Mouse (Mus musculus) ovary, postnatal 10 days (tissue): Measurements from ENCODE around the gene Cntrl.

Source experiments
- DNase-seq: peaks from one replicate; pipeline ENCODE4 v3.0.0; 2022; ENCODE audit warnings: low spot score

Cntrl gene

GRCm38 (mm10) chr2:35124716-35125115, 15.4 kb downstream of the Cntrl start:
- no peak for DNase-seq

GRCm38 (mm10) chr2:35131491-35131890, 22.2 kb downstream of the Cntrl start:
- DNase-seq, result no peak

GRCm38 (mm10) chr2:35131991-35132661, 22.8 kb downstream of the Cntrl start:
- peak; percentile 96 for DNase-seq

- DNase-seq, result no peak
Observed at GRCm38 (mm10) chr2:35132662-35133055, 23.4 kb downstream of the Cntrl start.

- DNase-seq, result no peak
Observed at GRCm38 (mm10) chr2:35133891-35134290, 24.6 kb downstream of the Cntrl start.

GRCm38 (mm10) chr2:35138576-35138975, 29.3 kb downstream of the Cntrl start:
- no peak for DNase-seq

GRCm38 (mm10) chr2:35141673-35142072, 32.4 kb downstream of the Cntrl start:
- DNase-seq, result no peak

GRCm38 (mm10) chr2:35148806-35149205, 39.5 kb downstream of the Cntrl start:
- no peak for DNase-seq

GRCm38 (mm10) chr2:35151303-35151882, 42.1 kb downstream of the Cntrl start:
- no peak for DNase-seq

GRCm38 (mm10) chr2:35153179-35153578, 43.9 kb downstream of the Cntrl start:
- DNase-seq, result no peak

- DNase-seq, result no peak
Observed at GRCm38 (mm10) chr2:35153844-35154554, 44.7 kb downstream of the Cntrl start.

GRCm38 (mm10) chr2:35156985-35157384, 47.7 kb downstream of the Cntrl start:
- DNase-seq, result no peak

- DNase-seq, result no peak
Observed at GRCm38 (mm10) chr2:35157836-35158235, 48.5 kb downstream of the Cntrl start.

- DNase-seq, result no peak
Observed at GRCm38 (mm10) chr2:35158358-35158757, 49.1 kb downstream of the Cntrl start.

- no peak for DNase-seq
Observed at GRCm38 (mm10) chr2:35160206-35160605, 50.9 kb downstream of the Cntrl start.

GRCm38 (mm10) chr2:35161846-35162488, 52.7 kb downstream of the Cntrl start:
- DNase-seq, result no peak

GRCm38 (mm10) chr2:35163396-35163795, 54.1 kb downstream of the Cntrl start:
- no peak for DNase-seq

GRCm38 (mm10) chr2:35165416-35165815, 56.1 kb downstream of the Cntrl start:
- no peak for DNase-seq

- DNase-seq, result no peak
Observed at GRCm38 (mm10) chr2:35166816-35167215, 57.5 kb downstream of the Cntrl start.

GRCm38 (mm10) chr2:35169452-35169851, 60.2 kb downstream of the Cntrl start:
- no peak for DNase-seq

GRCm38 (mm10) chr2:35171341-35171861, 62.1 kb downstream of the Cntrl start:
- DNase-seq, result no peak

GRCm38 (mm10) chr2:35172246-35172645, 63.0 kb downstream of the Cntrl start:
- DNase-seq, result no peak

- DNase-seq, result no peak
Observed at GRCm38 (mm10) chr2:35173666-35174065, 64.4 kb downstream of the Cntrl start.
